Comparison of ENCODE assay signal across 35 mouse cellular contexts in genomic region chr2:154668680-154669079, GRCm38 (mm10). TPM values are rescaled to one million over a fixed set of nuclear protein-coding genes. Genes with fewer than 3 reads are reported as not detected.
"Had no signal": no experiment of that assay in that cellular context is flagged by ENCODE, and none has a peak within 500 bp of the region (broad histone marks: within the 10 kb centered on the region; RNA-seq: fewer than 3 reads in every experiment).

No protein-coding gene starts in this region.

- H3K4me3 ChIP-seq: heart, adult 2 months; heart, embryonic 13.5 days; heart, embryonic 15.5 days; hindbrain, embryonic 12.5 days; intestine, embryonic 15.5 days; left cerebral cortex, adult 2 months; limb, embryonic 10.5 days; limb, embryonic 12.5 days; liver, embryonic 13.5 days; liver, embryonic 15.5 days had no signal

- H3K27ac ChIP-seq: heart, adult 2 months; heart, embryonic 13.5 days; heart, embryonic 15.5 days; hindbrain, embryonic 12.5 days; hindbrain, embryonic 14.5 days; intestine, embryonic 15.5 days; left cerebral cortex, adult 2 months; limb, embryonic 10.5 days; limb, embryonic 12.5 days; liver, embryonic 13.5 days; liver, embryonic 15.5 days had no signal

- H3K9ac ChIP-seq: heart, embryonic 13.5 days; heart, embryonic 15.5 days; hindbrain, embryonic 12.5 days; hindbrain, embryonic 14.5 days; intestine, embryonic 15.5 days; limb, embryonic 12.5 days; liver, embryonic 13.5 days; liver, embryonic 15.5 days had no signal

- ATAC-seq: hindbrain, embryonic 16.5 days; inflammation-experienced regulatory T-cells, adult 6 months; intestine, embryonic 15.5 days; intestine, postnatal 0 days had no signal

- H3K36me3 ChIP-seq: intestine, embryonic 15.5 days had no signal

- H3K4me1 ChIP-seq: limb, embryonic 12.5 days had no signal

- H3K27me3 ChIP-seq: heart, embryonic 13.5 days; heart, embryonic 15.5 days; hindbrain, embryonic 12.5 days; intestine, embryonic 15.5 days; limb, embryonic 12.5 days; liver, embryonic 13.5 days; liver, embryonic 15.5 days had no signal

- DNase-seq: gastrocnemius, postnatal 14 days; gastrocnemius, postnatal 36 days; heart, adult 11 months; heart, adult 2 months; heart, postnatal 14 days; heart, postnatal 36 days; kidney, adult 18-20 months; kidney, adult 8-10 months; kidney, postnatal 10 days; kidney, postnatal 25 days; kidney, postnatal 4 days; liver; liver, embryonic 13.5 days had no signal

- H3K4me2 ChIP-seq: heart, embryonic 11.5 days; heart, embryonic 13.5 days; heart, embryonic 15.5 days; hindbrain, embryonic 12.5 days; hindbrain, embryonic 14.5 days; intestine, embryonic 15.5 days; limb, embryonic 12.5 days; liver, embryonic 11.5 days; liver, embryonic 13.5 days; liver, embryonic 15.5 days had no signal

- H3K9me3 ChIP-seq: heart, embryonic 13.5 days; heart, embryonic 15.5 days; hindbrain, embryonic 12.5 days; intestine, embryonic 15.5 days; limb, embryonic 10.5 days; limb, embryonic 12.5 days; liver, embryonic 13.5 days; liver, embryonic 15.5 days had no signal

RNA-seq across cellular contexts. Expression of gene 4930519P11Rik, which starts 55.4 kb away (rescaled TPM):
- total RNA-seq: gastrocnemius, adult 18-20 months; gastrocnemius, adult 8-10 months; gastrocnemius, postnatal 36 days; heart, adult 2 months; heart, postnatal 14 days; heart, postnatal 36 days; hematopoietic stem cell, adult 5-6 weeks; layer of hippocampus, postnatal 25 days; left cerebral cortex, adult 2 months; left cerebral cortex, postnatal 14 days; left cerebral cortex, postnatal 36 days had no signal
- polyA plus RNA-seq: heart, embryonic 13.5 days; heart, embryonic 15.5 days; heart, postnatal 0 days; hindbrain, embryonic 12.5 days; inflammation-experienced regulatory T-cells, adult 6 months; intestine, embryonic 15.5 days; kidney, embryonic 16.5 days; limb, embryonic 12.5 days; liver, embryonic 11.5 days; liver, embryonic 13.5 days; liver, embryonic 15.5 days had no signal
